Mouse (Mus musculus): Measurements from ENCODE around the gene Olfr19. TPM values are rescaled to one million over a fixed set of nuclear protein-coding genes. Genes with fewer than 3 reads are reported as not detected.
"Not testable (repeated sequence)": the region's sequence is repeated elsewhere in the genome, so short reads cannot be mapped to it uniquely, and the experiment has no call there.

Gene Olfr19
- not detected for total RNA-seq (2021)
- long read RNA-seq: 0 reads

GRCm38 (mm10) chr16:16676305-16676704, at the start of gene Olfr19:
Olfr19 (minus strand) TSS chr16:16676405.
- no peak for DNase-seq (ENCODE audit: low spot score in 2 of 2)

- no peak for DNase-seq (ENCODE audit: low spot score in 2 of 2)
Observed at GRCm38 (mm10) chr16:16684975-16685374, 8.8 kb upstream of the Olfr19 start.

GRCm38 (mm10) chr16:16684053-16684452, 7.8 kb upstream of the Olfr19 start:
- no peak for DNase-seq (ENCODE audit: low spot score in 2 of 2)

- no peak for DNase-seq (ENCODE audit: low spot score in 2 of 2)
Observed at GRCm38 (mm10) chr16:16664994-16665393, 11.2 kb downstream of the Olfr19 start.

- not testable (repeated sequence) for DNase-seq (ENCODE audit: low spot score in 2 of 2)
Observed at GRCm38 (mm10) chr16:16664516-16664915, 11.7 kb downstream of the Olfr19 start.

GRCm38 (mm10) chr16:16645148-16645547, 31.1 kb downstream of the Olfr19 start:
- no peak for DNase-seq (ENCODE audit: low spot score in 2 of 2)

- no peak for DNase-seq (ENCODE audit: low spot score in 2 of 2)
Observed at GRCm38 (mm10) chr16:16633730-16634129, 42.5 kb downstream of the Olfr19 start.

Other genes with a start within 250 kb of the Olfr19 start
- 10 to 100 TPM; 46.4 to 50.1 TPM for gene Fgd4, start 75.9 kb downstream of the Olfr19 start, total RNA-seq (2021)
- 10 to 100 TPM in 1 of 2 experiments, 1 to 10 TPM in 1; 9.8 to 11.9 TPM for gene Spag6l, start 153.1 kb upstream of the Olfr19 start, total RNA-seq (2021)
- not detected for gene Igll1, start 187.6 kb upstream of the Olfr19 start, total RNA-seq (2021)
- gene Top3b, start 194.3 kb upstream of the Olfr19 start, total RNA-seq (2021): 10 to 100 TPM; 59.1 to 68.6 TPM
- gene Vpreb1, start 194.4 kb upstream of the Olfr19 start, total RNA-seq (2021): not detected
- gene Ppm1f, start 220.1 kb upstream of the Olfr19 start, total RNA-seq (2021): 10 to 100 TPM; 54.7 to 56.3 TPM